Mouse (Mus musculus) spleen, adult 2 months (tissue): ENCODE measurements at regions not wholly inside any gene's neighbourhood (a gene's known extent, or its start where the extent isn't known, plus 50 kb on each side); places are given as distances from the start of the nearest gene placed in this dataset.

Experiments
- CTCF ChIP-seq: fragments of 200-500 bp; IDR thresholded peaks from 2 replicates; pipeline ENCODE4 v1.5.1; 2011; ENCODE audit warnings: mild to moderate bottlenecking, inconsistent platforms; ENCODE audit not compliant: insufficient read depth, insufficient read length, insufficient replicate concordance; ENCODE audit errors: extremely low read depth
- POLR2A ChIP-seq: fragments of 200-500 bp; IDR thresholded peaks from 2 replicates; pipeline ENCODE4 v1.6.1; 2011; ENCODE audit warnings: low read depth, low read length, inconsistent platforms

DNA sequence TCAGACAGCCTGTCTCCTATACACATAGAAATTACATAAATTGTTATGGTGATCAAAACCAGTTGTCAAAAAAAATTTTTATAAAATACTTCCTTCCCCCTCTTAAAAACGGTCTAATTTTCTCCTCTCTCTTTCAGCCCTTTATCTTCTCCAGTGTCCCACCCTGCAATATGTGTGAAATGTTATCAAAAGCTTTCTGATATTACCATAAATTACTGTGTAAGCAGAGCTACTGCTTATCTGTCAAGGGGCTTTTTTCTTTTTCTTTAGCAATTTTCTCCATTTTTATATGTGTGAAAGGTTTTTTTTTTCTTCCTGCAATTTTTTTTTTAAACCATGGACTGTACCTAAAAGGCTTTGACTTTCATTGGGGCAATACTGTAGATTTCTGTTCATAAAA lies 508.4 kb upstream of the Adgrl2 start:
- TF ChIP-seq CTCF = no peak
- TF ChIP-seq POLR2A = no peak
